Mouse (Mus musculus): ENCODE results near the gene Jak3. TPM values are rescaled to one million over a fixed set of nuclear protein-coding genes. Genes with fewer than 3 reads are reported as not detected.

The Jak3 gene
- polyA plus RNA-seq (2012; rRNA removed; ENCODE audit: low replicate concordance): 14.8 and 17.5 TPM in 2 replicates

DNA sequence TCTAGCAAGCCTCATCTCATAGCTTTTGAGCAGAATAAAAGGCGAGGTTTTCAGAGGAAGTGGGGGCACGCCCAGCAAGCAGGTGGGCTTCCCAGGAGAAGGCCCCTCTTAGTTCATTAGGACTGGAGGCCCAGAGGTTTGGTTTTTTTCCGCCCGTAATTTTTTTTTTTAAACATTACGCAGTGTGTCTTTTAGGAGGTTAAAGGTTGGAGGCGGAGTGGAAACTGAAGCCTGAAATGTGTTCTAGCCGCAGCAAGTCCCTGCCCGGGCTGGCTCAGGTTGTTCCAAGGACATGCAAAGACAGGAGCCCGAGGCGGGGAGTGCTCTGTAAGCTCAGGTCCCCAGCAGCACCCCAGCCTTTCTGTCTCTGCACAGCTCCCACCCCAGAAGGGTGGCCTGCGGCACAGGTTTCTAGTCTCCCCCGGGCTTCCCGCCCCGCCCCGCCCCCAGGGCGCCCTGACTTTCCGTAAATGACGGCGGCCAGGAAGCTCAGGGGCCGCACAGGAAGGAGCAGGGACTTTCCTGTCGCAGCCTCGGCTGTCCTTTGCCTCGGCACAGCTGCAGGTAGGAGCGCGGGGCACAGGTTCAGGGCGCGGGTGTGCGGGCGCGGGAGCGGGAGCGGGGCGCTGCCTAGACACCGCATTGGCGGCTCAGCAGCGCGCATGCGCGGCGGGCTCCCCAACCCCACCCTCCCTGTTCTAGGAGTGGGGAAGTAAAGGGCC is at the start of gene Jak3:
Gene Jak3, plus strand, starts transcription at position 277 of the 722 bp plus-strand sequence.

DNA sequence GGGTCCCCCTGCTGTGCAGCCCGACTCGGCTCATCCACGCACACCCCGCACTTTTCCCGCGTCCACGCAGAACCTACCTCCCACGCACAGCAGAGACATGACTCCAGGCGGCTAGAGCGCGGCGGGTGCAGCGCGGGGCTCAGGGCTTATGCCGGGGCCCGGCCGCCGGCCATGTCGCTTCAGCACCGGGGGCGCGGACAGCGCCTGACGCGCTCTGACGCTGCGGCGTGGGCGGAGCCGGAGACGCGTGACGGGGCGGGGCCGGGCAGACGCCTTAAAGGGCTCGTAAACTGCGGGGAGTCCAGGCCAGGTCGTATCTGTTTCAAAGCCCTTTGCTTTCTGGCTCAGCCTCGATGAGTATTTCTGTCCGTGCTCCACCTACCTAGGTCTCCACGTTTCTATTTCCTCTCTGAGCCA is 4.5 kb upstream of the Jak3 start, which contains the start of gene Unc13a:
Gene Unc13a, minus strand, starts transcription at position 209 of the 417 bp plus-strand sequence.

DNA sequence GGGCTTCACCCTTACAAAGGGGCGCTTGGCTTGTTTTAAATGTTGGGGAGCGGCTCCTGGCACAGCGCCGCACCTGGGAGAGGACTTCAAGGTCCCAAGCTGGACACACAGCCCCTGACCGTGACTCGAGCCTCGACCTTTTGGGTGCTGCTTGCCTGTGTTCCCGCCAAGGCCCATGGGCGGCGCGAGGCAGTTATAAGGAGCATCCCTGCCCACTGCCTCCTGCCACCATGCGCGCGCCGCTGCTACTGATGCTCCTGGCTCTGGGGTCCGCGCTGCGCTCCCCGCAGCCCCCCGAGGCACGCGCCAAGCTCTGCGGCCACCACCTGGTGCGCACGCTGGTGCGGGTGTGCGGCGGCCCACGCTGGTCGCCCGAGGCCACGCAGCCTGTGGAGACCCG is 12.9 kb downstream of the Jak3 start, which contains the start of gene Insl3:
Gene Insl3, plus strand, starts transcription at position 187 of the 400 bp plus-strand sequence.

DNA sequence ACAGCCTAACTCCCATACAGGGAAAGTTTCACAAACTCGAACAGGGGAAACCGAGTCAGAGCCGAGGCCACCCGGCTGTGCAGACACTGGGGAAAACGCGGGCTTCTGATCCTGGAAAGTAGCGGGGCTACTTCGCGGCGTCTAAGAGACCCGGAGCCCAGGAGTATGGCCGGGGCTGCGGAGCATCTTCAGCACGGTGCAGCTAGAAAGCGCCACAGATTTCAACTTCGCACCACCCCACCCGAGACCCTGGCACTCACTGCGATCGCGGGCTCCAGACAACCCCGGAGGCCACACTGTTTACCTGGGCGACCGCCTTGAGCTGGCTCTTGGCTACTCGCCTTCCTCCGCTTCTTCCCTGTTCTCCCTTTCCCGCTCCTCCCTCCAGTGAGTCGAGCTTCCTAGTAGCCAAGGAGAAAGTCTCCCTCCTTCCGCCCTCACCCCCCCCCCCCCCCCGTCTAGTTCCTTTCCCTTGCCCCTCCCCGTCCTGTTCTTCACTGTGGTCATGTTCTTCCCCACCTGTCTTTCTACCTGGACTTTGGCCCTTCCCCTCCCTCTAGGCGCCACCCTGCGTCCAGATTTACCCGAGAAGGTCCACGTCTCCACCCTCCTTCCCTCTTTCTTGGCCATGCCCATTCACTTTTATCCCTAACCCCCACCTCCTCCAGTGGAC is 25.5 kb downstream of the Jak3 start, which contains the start of gene B3gnt3:
Gene B3gnt3, minus strand, starts transcription at position 376 of the 673 bp plus-strand sequence.

DNA sequence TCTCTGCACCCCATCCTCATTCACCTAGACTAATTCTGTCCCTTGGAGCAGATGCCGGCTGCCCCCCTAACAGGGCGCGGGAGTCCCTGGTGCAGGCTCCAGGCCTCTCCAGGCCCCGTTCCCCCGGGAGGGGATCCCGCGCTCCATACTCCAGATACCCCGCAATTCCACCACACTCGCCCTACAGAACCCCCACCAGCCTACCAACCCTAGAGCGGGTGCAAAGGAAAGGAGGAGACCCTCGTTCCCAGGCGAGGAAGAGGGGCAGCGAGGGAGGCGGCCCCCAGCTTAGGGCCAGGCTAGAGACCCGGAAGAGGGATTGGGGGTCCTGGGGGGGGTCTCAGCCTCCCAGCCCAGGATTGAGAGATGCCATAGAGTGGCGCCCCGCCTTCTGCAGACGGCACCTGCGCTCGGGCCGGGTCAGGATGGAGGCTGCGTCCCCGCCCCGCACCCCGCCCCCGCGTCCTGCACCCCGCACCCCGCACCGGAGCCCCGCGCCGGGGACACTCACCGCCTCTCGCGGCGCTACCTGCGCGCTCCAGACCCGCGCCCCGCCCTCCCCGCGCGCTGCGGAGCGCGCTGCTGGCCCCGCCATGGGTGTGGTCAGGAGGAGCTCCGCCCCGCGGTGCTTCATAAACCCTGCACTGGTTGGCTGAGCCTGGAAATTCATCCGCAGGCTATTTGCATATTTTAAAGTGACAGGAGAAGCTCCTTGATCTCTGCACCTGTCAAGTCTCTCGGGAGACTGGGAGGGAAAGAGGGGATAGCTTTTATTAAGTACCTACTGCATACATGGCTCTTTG is 49.2 kb downstream of the Jak3 start, which contains the start of gene Fcho1:
Gene Fcho1, minus strand, starts transcription at position 595 of the 803 bp plus-strand sequence.

Other genes starting within 250 kb of the Jak3 start
- gene Abhd8, start 212.6 kb upstream of the Jak3 start, polyA plus RNA-seq (2012; rRNA removed; ENCODE audit: low replicate concordance): 17.3 and 22.0 TPM in 2 replicates
- gene Mrpl34, start 211.3 kb upstream of the Jak3 start, polyA plus RNA-seq (2012; rRNA removed; ENCODE audit: low replicate concordance): 268 and 285 TPM in 2 replicates
- 83.6 and 99.3 TPM in 2 replicates for gene Dda1, start 207.1 kb upstream of the Jak3 start, polyA plus RNA-seq (2012; rRNA removed; ENCODE audit: low replicate concordance)
- 19.4 and 25.4 TPM in 2 replicates for gene Ano8, start 190.3 kb upstream of the Jak3 start, polyA plus RNA-seq (2012; rRNA removed; ENCODE audit: low replicate concordance)
- gene Gtpbp3, start 188.2 kb upstream of the Jak3 start, polyA plus RNA-seq (2012; rRNA removed; ENCODE audit: low replicate concordance): 29.5 and 30.2 TPM in 2 replicates
- 270 and 394 TPM in 2 replicates for gene Plvap, start 164.5 kb upstream of the Jak3 start, polyA plus RNA-seq (2012; rRNA removed; ENCODE audit: low replicate concordance)
- not detected in 2 replicates for gene Ccdc194, start 150.6 kb upstream of the Jak3 start, polyA plus RNA-seq (2012; rRNA removed; ENCODE audit: low replicate concordance)
- 119 and 255 TPM in 2 replicates for gene Bst2, start 138.8 kb upstream of the Jak3 start, polyA plus RNA-seq (2012; rRNA removed; ENCODE audit: low replicate concordance)
- gene Mvb12a, start 133.4 kb upstream of the Jak3 start, polyA plus RNA-seq (2012; rRNA removed; ENCODE audit: low replicate concordance): 159 and 312 TPM in 2 replicates
- gene Tmem221, start 117.4 kb upstream of the Jak3 start, polyA plus RNA-seq (2012; rRNA removed; ENCODE audit: low replicate concordance): 0.50 and 1.4 TPM in 2 replicates
- not detected in 2 replicates for gene Nxnl1, start 109.7 kb upstream of the Jak3 start, polyA plus RNA-seq (2012; rRNA removed; ENCODE audit: low replicate concordance)
- gene Slc27a1, start 107.4 kb upstream of the Jak3 start, polyA plus RNA-seq (2012; rRNA removed; ENCODE audit: low replicate concordance): 28.3 and 40.4 TPM in 2 replicates
- 210 and 420 TPM in 2 replicates for gene Pgls, start 84.1 kb upstream of the Jak3 start, polyA plus RNA-seq (2012; rRNA removed; ENCODE audit: low replicate concordance)
- 1.6 and 3.1 TPM in 2 replicates for gene Fam129c, start 78.6 kb upstream of the Jak3 start, polyA plus RNA-seq (2012; rRNA removed; ENCODE audit: low replicate concordance)
- 59.6 and 62.5 TPM in 2 replicates for gene Colgalt1, start 65.3 kb upstream of the Jak3 start, polyA plus RNA-seq (2012; rRNA removed; ENCODE audit: low replicate concordance)
- gene Unc13a, start 4.5 kb upstream of the Jak3 start, polyA plus RNA-seq (2012; rRNA removed; ENCODE audit: low replicate concordance): 0.39 and 1.9 TPM in 2 replicates
- 24.2 and 26.5 TPM in 2 replicates for gene Insl3, start 12.9 kb downstream of the Jak3 start, polyA plus RNA-seq (2012; rRNA removed; ENCODE audit: low replicate concordance)
- 227 and 269 TPM in 2 replicates for gene B3gnt3, start 25.5 kb downstream of the Jak3 start, polyA plus RNA-seq (2012; rRNA removed; ENCODE audit: low replicate concordance)
- gene Fcho1, start 49.4 kb downstream of the Jak3 start, polyA plus RNA-seq (2012; rRNA removed; ENCODE audit: low replicate concordance): 19.4 and 23.2 TPM in 2 replicates
- 0.02 and 0.04 TPM in 2 replicates for gene Zfp709, start 205.7 kb downstream of the Jak3 start, polyA plus RNA-seq (2012; rRNA removed; ENCODE audit: low replicate concordance)
- not detected in 2 replicates for gene Zfp882, start 232.3 kb downstream of the Jak3 start, polyA plus RNA-seq (2012; rRNA removed; ENCODE audit: low replicate concordance)
- 0.27 and 0.54 TPM in 2 replicates for gene Zfp617, start 232.3 kb downstream of the Jak3 start, polyA plus RNA-seq (2012; rRNA removed; ENCODE audit: low replicate concordance)

All from duodenum, adult 2 months (tissue).